Mouse (Mus musculus) liver, embryonic 14.5 days (tissue): ENCODE measurements around the gene Zfp771. TPM values are rescaled to one million over a fixed set of nuclear protein-coding genes. Genes with fewer than 3 reads are reported as not detected.
A peak's percentile ranks its signal among the peaks of the same experiment; 100 is the strongest.

Experiments
- ATAC-seq: fragments of 200-750 bp; cut with Nextera tagmentation; 2 replicates; pipeline ENCODE4 v1.8.0; 2017; ENCODE audit warnings: moderate number of reproducible peaks, mild to moderate bottlenecking, moderate library complexity; ENCODE audit not compliant: insufficient read depth
- DNase-seq, 3 experiments: peaks; one replicate each; pipeline ENCODE4 v3.0.0-alpha.2; 2012 to 2013; ENCODE audit warnings: low read depth in 3 of 3, low spot score in 3 of 3
- H3K27ac ChIP-seq: fragments of 300-500 bp; sonication (generic); 2 replicates; pipeline ENCODE4 v1.5.1; 2014; ENCODE audit warnings: moderate library complexity, mild to moderate bottlenecking, control low read depth, inconsistent platforms
- H3K27me3 ChIP-seq: fragments of 300-500 bp; sonication (generic); 2 replicates; pipeline ENCODE4 v1.6.1; 2014; ENCODE audit warnings: mild to moderate bottlenecking, low read length, moderate library complexity; ENCODE audit not compliant: control insufficient read depth, insufficient read depth
- H3K36me3 ChIP-seq: fragments of 300-500 bp; sonication (generic); replicated peaks from 2 replicates; pipeline ENCODE4 v1.6.1; 2014; ENCODE audit warnings: low read depth; ENCODE audit not compliant: control insufficient read depth, insufficient read depth
- H3K4me1 ChIP-seq, 2 experiments: fragments of 200-500 bp in 1 of 2; fragments of 300-500 bp in 1 of 2; sonication (generic) in 1 of 2; replicated peaks; 2 replicates each; pipeline ENCODE4 v1.6.1; 2012 to 2014; ENCODE audit warnings: antibody characterized with exemption in 1 of 2, inconsistent platforms in 1 of 2, low read length in 1 of 2; ENCODE audit not compliant: control insufficient read depth in 2 of 2, insufficient read depth in 2 of 2
- H3K4me2 ChIP-seq: fragments of 300-500 bp; sonication (generic); 2 replicates; pipeline ENCODE4 v1.6.1; 2014; ENCODE audit warnings: low read depth, mild to moderate bottlenecking, control low read depth, moderate library complexity
- H3K4me3 ChIP-seq, 2 experiments: fragments of 200-500 bp in 1 of 2; fragments of 300-500 bp in 1 of 2; sonication (generic) in 1 of 2; 2 replicates each; pipeline ENCODE4 v1.5.1; 2012 to 2014; ENCODE audit warnings: low read depth in 2 of 2, low read length in 2 of 2, mild to moderate bottlenecking in 2 of 2, control low read depth in 1 of 2, inconsistent platforms in 1 of 2, moderate library complexity in 1 of 2; ENCODE audit not compliant: insufficient read depth in 1 of 2
- H3K9ac ChIP-seq: fragments of 300-500 bp; sonication (generic); replicated peaks from 2 replicates; pipeline ENCODE4 v1.6.1; 2014; ENCODE audit warnings: mild to moderate bottlenecking, control low read depth, moderate library complexity
- H3K9me3 ChIP-seq: fragments of 300-500 bp; sonication (generic); 2 replicates; pipeline ENCODE4 v1.6.1; 2016; ENCODE audit warnings: low read length, mixed read lengths; ENCODE audit not compliant: control insufficient read depth
- CTCF ChIP-seq: IDR thresholded peaks from 2 replicates; pipeline ENCODE4 v1.5.1; 2016; ENCODE audit warnings: antibody characterized with exemption, low read depth, control low read depth
- EP300 ChIP-seq: IDR thresholded peaks from 2 replicates; pipeline ENCODE4 v1.6.1; 2016; ENCODE audit warnings: antibody characterized with exemption, low read depth
- WGBS: fragments of 180-500 bp; shearing (Covaris S2); extraction: QIAGEN DNeasy Blood & Tissue Kit; methylation state at CpG from one replicate; pipeline ENCODE4 v1.1.7; 2014; ENCODE audit not compliant: insufficient replicate concordance; 5-methylcytosine and 5-hydroxymethylcytosine counted together
- polyA plus RNA-seq, 2 experiments: library from polyadenylated mRNA; depleted of rRNA in 1 of 2; stranded (reverse) in 1 of 2; unstranded in 1 of 2; fragments of >200 nt; fragmentation: Nextera tagmentation in 1 of 2; extraction: Ambion mirVana in 1 of 2; gene quantifications; 2 replicates each; pipeline versions ENCODE4 v1.2.1 to v1.2.3; 2012 to 2014

The Zfp771 gene
- polyA plus RNA-seq, 2 experiments, result 11.0 to 19.6 TPM

GRCm38 (mm10) chr7:127223515-127224478, 20.3 kb upstream of the Zfp771 start:
- peaks cover 57 to 60% of the 10 kb centered on the region in 2 experiments for H3K4me1 ChIP-seq
- WGBS, result 62% methylated on average over 6 of the region's 6 CpGs
- peak overlapping the region; percentile 34 for H3K4me2 ChIP-seq
- no peak overlapping the region for H3K4me3 ChIP-seq
- no peaks in the 10 kb centered on the region for H3K27me3 ChIP-seq
- ATAC-seq, result peak; percentile 68
- TF ChIP-seq EP300 (peak; percentile 71), CTCF (no peak)
- H3K9me3 ChIP-seq, result no peaks in the 10 kb centered on the region
- peak in 1 of 3 experiments; percentile 68 for DNase-seq
- peak overlapping the region; percentile 98 for H3K27ac ChIP-seq
- H3K9ac ChIP-seq, result no peak overlapping the region
- no peaks in the 10 kb centered on the region for H3K36me3 ChIP-seq

GRCm38 (mm10) chr7:127224616-127225015, 19.5 kb upstream of the Zfp771 start:
- H3K27ac ChIP-seq, result peak overlapping the region; percentile 98
- TF ChIP-seq EP300 (no peak), CTCF (no peak)
- no peak overlapping the region for H3K9ac ChIP-seq
- no peak overlapping the region for H3K4me3 ChIP-seq
- H3K36me3 ChIP-seq, result no peaks in the 10 kb centered on the region
- 83% methylated on average over 6 of the region's 6 CpGs for WGBS
- H3K4me1 ChIP-seq, result peaks cover 53 to 54% of the 10 kb centered on the region in 2 experiments
- H3K4me2 ChIP-seq, result no peak overlapping the region; the same call in 1 of the 2 replicates
- DNase-seq (no peak), ATAC-seq (no peak)
- H3K27me3 ChIP-seq, result no peaks in the 10 kb centered on the region
- H3K9me3 ChIP-seq, result no peaks in the 10 kb centered on the region

GRCm38 (mm10) chr7:127225147-127225995, 18.7 kb upstream of the Zfp771 start:
- peak overlapping the region; percentile 67 for H3K9ac ChIP-seq
- WGBS, result 37% methylated on average over 11 of the region's 11 CpGs
- DNase-seq, result peak; percentile 75 to 83 (median 81)
- TF ChIP-seq CTCF, result no peak
- TF ChIP-seq EP300, result peak; percentile 88
- peaks cover 53 to 54% of the 10 kb centered on the region in 2 experiments for H3K4me1 ChIP-seq
- H3K27ac ChIP-seq, result peak overlapping the region; percentile 98
- no peaks in the 10 kb centered on the region for H3K27me3 ChIP-seq
- no peaks in the 10 kb centered on the region for H3K36me3 ChIP-seq
- peak; percentile 90 for ATAC-seq
- peak overlapping the region; percentile 36 to 48 for H3K4me3 ChIP-seq
- peak overlapping the region; percentile 82 for H3K4me2 ChIP-seq
- no peaks in the 10 kb centered on the region for H3K9me3 ChIP-seq

DNA sequence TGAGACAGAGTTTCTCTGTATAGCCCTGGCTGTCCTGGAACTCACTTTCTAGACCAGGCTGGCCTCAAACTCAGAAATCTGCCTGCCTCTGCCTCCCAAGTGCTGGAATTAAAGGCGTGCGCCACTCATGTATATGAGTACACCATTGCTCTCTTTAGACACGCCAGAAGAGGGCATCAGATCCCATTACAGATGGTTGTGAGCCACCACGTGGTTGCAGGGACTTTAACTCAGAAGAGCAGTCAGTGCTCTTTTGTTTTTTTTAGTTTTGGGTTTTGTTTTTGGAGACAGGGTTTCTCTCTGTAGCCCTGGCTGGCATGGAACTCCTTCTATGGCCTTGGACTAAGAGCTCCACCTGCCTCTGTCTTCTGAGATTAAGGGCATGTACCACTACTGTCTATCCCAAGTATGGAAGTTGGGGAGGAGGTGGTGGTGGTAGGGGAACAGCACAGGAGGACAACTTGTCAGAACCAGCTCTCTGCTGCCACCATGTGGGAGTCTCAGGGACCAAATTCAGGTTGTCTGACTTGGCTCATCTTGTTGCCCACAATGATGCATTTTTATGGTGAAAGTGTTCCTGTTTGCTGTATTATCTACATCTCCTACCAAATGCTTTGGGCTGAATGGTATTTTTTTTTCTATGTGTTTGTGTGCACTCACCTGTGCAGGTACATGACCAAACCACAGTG, 15.3 kb upstream of the Zfp771 start:
- H3K4me2 ChIP-seq, result no peak overlapping the region
- H3K4me3 ChIP-seq, result no peak overlapping the region
- TF ChIP-seq EP300 (no peak), CTCF (peak; percentile 94)
- no peak overlapping the region for H3K9ac ChIP-seq
- ATAC-seq, result peak; percentile 27; the same call in 1 of the 2 replicates
- H3K9me3 ChIP-seq, result no peaks in the 10 kb centered on the region
- peaks cover 47 to 50% of the 10 kb centered on the region in 2 experiments for H3K4me1 ChIP-seq
- WGBS, result 43% methylated on average over 4 of the region's 4 CpGs
- H3K36me3 ChIP-seq, result no peaks in the 10 kb centered on the region
- peak; percentile 75 to 82 (median 77) for DNase-seq
- H3K27me3 ChIP-seq, result no peaks in the 10 kb centered on the region
- peak overlapping the region; percentile 11 for H3K27ac ChIP-seq
